Mouse (Mus musculus) lung, embryonic 16.5 days (tissue): ENCODE data around the gene Parp6. TPM values are rescaled to one million over a fixed set of nuclear protein-coding genes. Genes with fewer than 3 reads are reported as not detected.

Source experiments
- ATAC-seq: fragments of 200-750 bp; cut with Nextera tagmentation; 2 replicates; pipeline ENCODE4 v1.8.0; 2017; ENCODE audit warnings: low read depth, mild to moderate bottlenecking, moderate library complexity
- H3K27ac ChIP-seq: fragments of 300-500 bp; sonication (generic); 2 replicates; pipeline ENCODE4 v1.5.1; 2014; ENCODE audit warnings: mild to moderate bottlenecking, control low read depth, low read length
- H3K27me3 ChIP-seq: fragments of 300-500 bp; sonication (generic); 2 replicates; pipeline ENCODE4 v1.6.1; 2014; ENCODE audit warnings: low read depth, low read length, mixed read lengths; ENCODE audit not compliant: control insufficient read depth, insufficient read depth
- H3K36me3 ChIP-seq: fragments of 300-500 bp; sonication (generic); 2 replicates; pipeline ENCODE4 v1.6.1; 2014; ENCODE audit warnings: low read length; ENCODE audit not compliant: control insufficient read depth, insufficient read depth
- H3K4me1 ChIP-seq: fragments of 300-500 bp; sonication (generic); replicated peaks from 2 replicates; pipeline ENCODE4 v1.6.1; 2014; ENCODE audit warnings: low read length, mixed read lengths; ENCODE audit not compliant: control insufficient read depth, insufficient read depth
- H3K4me2 ChIP-seq: fragments of 300-500 bp; sonication (generic); 2 replicates; pipeline ENCODE4 v1.6.1; 2014; ENCODE audit warnings: low read depth, low read length, control low read depth
- H3K4me3 ChIP-seq: fragments of 300-500 bp; sonication (generic); 2 replicates; pipeline ENCODE4 v1.5.1; 2014; ENCODE audit warnings: mild to moderate bottlenecking, low read length, control low read depth
- H3K9ac ChIP-seq: fragments of 300-500 bp; sonication (generic); 2 replicates; pipeline ENCODE4 v1.6.1; 2014; ENCODE audit warnings: low read length, control low read depth
- H3K9me3 ChIP-seq: fragments of 300-500 bp; sonication (generic); 2 replicates; pipeline ENCODE4 v1.6.1; 2016; ENCODE audit warnings: low read length; ENCODE audit not compliant: control insufficient read depth
- WGBS: fragments of 180-500 bp; shearing (Covaris S2); extraction: QIAGEN DNeasy Blood & Tissue Kit; methylation state at CpG from one replicate; pipeline ENCODE4 v1.1.7; 2014; 5-methylcytosine and 5-hydroxymethylcytosine counted together
- polyA plus RNA-seq: library from polyadenylated mRNA; unstranded; fragments of >200 nt; fragmentation: Nextera tagmentation; extraction: Ambion mirVana; gene quantifications from 2 replicates; pipeline ENCODE4 v1.2.1, GENCODE M21; 2015

Parp6 gene
- polyA plus RNA-seq, 1 experiment from 2014 or later, result 22.6 TPM

GRCm38 (mm10) chr9:59687416-59688046 lies 70.4 kb downstream of the Parp6 start:
- ATAC-seq, result no peak
- Histone ChIP-seq H3K9ac (no peak overlapping the region), H3K4me2 (no peak overlapping the region), H3K27me3 (no peaks in the 10 kb centered on the region), H3K36me3 (no peaks in the 10 kb centered on the region), H3K27ac (0 out of 2 replicates have a peak overlapping the region, but pooled peaks have one; percentile 47), H3K4me3 (no peak overlapping the region), H3K9me3 (no peaks in the 10 kb centered on the region), H3K4me1 (peaks cover 18% of the 10 kb centered on the region)
- WGBS, result 26% methylated on average over 6 of the region's 6 CpGs

- H3K27me3 ChIP-seq, result no peaks in the 10 kb centered on the region
- H3K4me1 ChIP-seq, result peaks cover 35% of the 10 kb centered on the region
- no peaks in the 10 kb centered on the region for H3K9me3 ChIP-seq
- H3K4me3 ChIP-seq, result peak overlapping the region; percentile 38
- H3K4me2 ChIP-seq, result peak overlapping the region; percentile 65
- H3K36me3 ChIP-seq, result no peaks in the 10 kb centered on the region
- H3K9ac ChIP-seq, result peak overlapping the region; percentile 60
- peak overlapping the region; percentile 92 for H3K27ac ChIP-seq
- ATAC-seq, result peak; percentile 91
- WGBS, result 4% methylated on average over 23 of the region's 23 CpGs
Measured at GRCm38 (mm10) chr9:59691635-59692094, 74.6 kb downstream of the Parp6 start.

GRCm38 (mm10) chr9:59692145-59692544 lies 75.1 kb downstream of the Parp6 start:
- Histone ChIP-seq H3K9ac (peak overlapping the region; percentile 60), H3K9me3 (no peaks in the 10 kb centered on the region), H3K27me3 (no peaks in the 10 kb centered on the region), H3K4me1 (peaks cover 40% of the 10 kb centered on the region), H3K36me3 (no peaks in the 10 kb centered on the region), H3K27ac (peak overlapping the region; percentile 92), H3K4me2 (peak overlapping the region; percentile 65), H3K4me3 (peak overlapping the region; percentile 38)
- peak; percentile 50 for ATAC-seq
- WGBS, result 35% methylated on average over 9 of the region's 9 CpGs

- no peak overlapping the region for H3K9ac ChIP-seq
Measured at GRCm38 (mm10) chr9:59694571-59695450, 77.7 kb downstream of the Parp6 start.

GRCm38 (mm10) chr9:59695451-59695813 lies 78.3 kb downstream of the Parp6 start:
- H3K9me3 ChIP-seq, result no peaks in the 10 kb centered on the region
- peaks cover 43% of the 10 kb centered on the region for H3K4me1 ChIP-seq
- no peak overlapping the region for H3K4me3 ChIP-seq
- H3K4me2 ChIP-seq, result no peak overlapping the region
- peak overlapping the region; percentile 86 for H3K27ac ChIP-seq
- H3K9ac ChIP-seq, result no peak overlapping the region
- WGBS, result 19% methylated on average over 3 of the region's 3 CpGs
- no peak for ATAC-seq
- no peaks in the 10 kb centered on the region for H3K27me3 ChIP-seq
- H3K36me3 ChIP-seq, result no peaks in the 10 kb centered on the region

More at GRCm38 (mm10) chr9:59694571-59695450, 77.7 kb downstream of the Parp6 start:
- Histone ChIP-seq H3K9me3 (no peaks in the 10 kb centered on the region), H3K27me3 (no peaks in the 10 kb centered on the region), H3K4me1 (peaks cover 43% of the 10 kb centered on the region), H3K4me3 (no peak overlapping the region), H3K27ac (peak overlapping the region; percentile 86), H3K36me3 (no peaks in the 10 kb centered on the region), H3K4me2 (0 out of 2 replicates have a peak overlapping the region, but pooled peaks have one; percentile 12)
- 31% methylated on average over 16 of the region's 16 CpGs for WGBS
- no peak for ATAC-seq

- no peak overlapping the region for H3K4me2 ChIP-seq
- H3K27ac ChIP-seq, result peak overlapping the region; percentile 86
- H3K4me1 ChIP-seq, result peaks cover 39% of the 10 kb centered on the region
- H3K9me3 ChIP-seq, result no peaks in the 10 kb centered on the region
- H3K4me3 ChIP-seq, result no peak overlapping the region
- WGBS, result 41% methylated on average over 3 of the region's 3 CpGs
- peak; percentile 65 for ATAC-seq
- H3K36me3 ChIP-seq, result no peaks in the 10 kb centered on the region
- no peaks in the 10 kb centered on the region for H3K27me3 ChIP-seq
- no peak overlapping the region for H3K9ac ChIP-seq
Measured at GRCm38 (mm10) chr9:59696381-59696780, 79.3 kb downstream of the Parp6 start.

Other genes with a start within 250 kb of the Parp6 start
- gene Arih1, start 130.7 kb upstream of the Parp6 start, polyA plus RNA-seq, result 12.4 TPM in 2 replicates
- 69.3 and 72.7 TPM in 2 replicates for gene Hexa, start 77.7 kb upstream of the Parp6 start, polyA plus RNA-seq
- not detected in 2 replicates for gene Tmem202, start 77.4 kb upstream of the Parp6 start, polyA plus RNA-seq
- 0.43 and 0.55 TPM in 2 replicates for gene Celf6, start 39.4 kb upstream of the Parp6 start, polyA plus RNA-seq
- gene Pkm, start 39.1 kb downstream of the Parp6 start, polyA plus RNA-seq, result 1,125 and 1,193 TPM in 2 replicates
- gene Gramd2, start 62.9 kb downstream of the Parp6 start, polyA plus RNA-seq, result 11.0 and 13.2 TPM in 2 replicates
- gene Senp8, start 133.4 kb downstream of the Parp6 start, polyA plus RNA-seq, result 9.1 and 9.9 TPM in 2 replicates
- 12.3 and 12.6 TPM in 2 replicates for gene Myo9a, start 133.6 kb downstream of the Parp6 start, polyA plus RNA-seq